Mouse (Mus musculus) megakaryocyte, embryonic 14.5 days (primary cell): Measurements from ENCODE around the gene Tbce. TPM values are rescaled to one million over a fixed set of nuclear protein-coding genes. Genes with fewer than 3 reads are reported as not detected.

Source experiments
- H3K27me3 ChIP-seq: replicated peaks from 2 replicates; pipeline ENCODE3; 2012; ENCODE audit warnings: inconsistent platforms
- H3K36me3 ChIP-seq: replicated peaks from 2 replicates; pipeline ENCODE3; 2012; ENCODE audit warnings: low read length, inconsistent platforms, mixed read lengths
- H3K4me1 ChIP-seq: 2 replicates; pipeline ENCODE4 v1.6.1; 2012; ENCODE audit warnings: inconsistent platforms
- H3K4me3 ChIP-seq: replicated peaks from 2 replicates; pipeline ENCODE3; 2012; ENCODE audit warnings: moderate library complexity, mild to moderate bottlenecking, inconsistent platforms
- H3K9me3 ChIP-seq: 2 replicates; pipeline ENCODE4 v1.6.1; 2012; ENCODE audit warnings: inconsistent platforms
- FLI1 ChIP-seq: IDR thresholded peaks from 2 replicates; pipeline ENCODE4 v1.6.1; 2012; ENCODE audit warnings: low read length, inconsistent platforms, mixed read lengths
- GATA1 ChIP-seq: IDR thresholded peaks from 3 replicates; pipeline ENCODE4 v1.6.1; 2012; ENCODE audit warnings: mixed read lengths, low read length, inconsistent platforms, borderline replicate concordance
- polyA plus RNA-seq: library from polyadenylated mRNA; stranded (reverse); fragments of >175 nt; gene quantifications from 2 replicates; pipeline ENCODE4 v1.2.3, GENCODE M21; 2012; ENCODE audit warnings: low replicate concordance; ENCODE audit not compliant: insufficient read depth

The Tbce gene
- polyA plus RNA-seq, 1 experiment = 1.3 TPM

DNA sequence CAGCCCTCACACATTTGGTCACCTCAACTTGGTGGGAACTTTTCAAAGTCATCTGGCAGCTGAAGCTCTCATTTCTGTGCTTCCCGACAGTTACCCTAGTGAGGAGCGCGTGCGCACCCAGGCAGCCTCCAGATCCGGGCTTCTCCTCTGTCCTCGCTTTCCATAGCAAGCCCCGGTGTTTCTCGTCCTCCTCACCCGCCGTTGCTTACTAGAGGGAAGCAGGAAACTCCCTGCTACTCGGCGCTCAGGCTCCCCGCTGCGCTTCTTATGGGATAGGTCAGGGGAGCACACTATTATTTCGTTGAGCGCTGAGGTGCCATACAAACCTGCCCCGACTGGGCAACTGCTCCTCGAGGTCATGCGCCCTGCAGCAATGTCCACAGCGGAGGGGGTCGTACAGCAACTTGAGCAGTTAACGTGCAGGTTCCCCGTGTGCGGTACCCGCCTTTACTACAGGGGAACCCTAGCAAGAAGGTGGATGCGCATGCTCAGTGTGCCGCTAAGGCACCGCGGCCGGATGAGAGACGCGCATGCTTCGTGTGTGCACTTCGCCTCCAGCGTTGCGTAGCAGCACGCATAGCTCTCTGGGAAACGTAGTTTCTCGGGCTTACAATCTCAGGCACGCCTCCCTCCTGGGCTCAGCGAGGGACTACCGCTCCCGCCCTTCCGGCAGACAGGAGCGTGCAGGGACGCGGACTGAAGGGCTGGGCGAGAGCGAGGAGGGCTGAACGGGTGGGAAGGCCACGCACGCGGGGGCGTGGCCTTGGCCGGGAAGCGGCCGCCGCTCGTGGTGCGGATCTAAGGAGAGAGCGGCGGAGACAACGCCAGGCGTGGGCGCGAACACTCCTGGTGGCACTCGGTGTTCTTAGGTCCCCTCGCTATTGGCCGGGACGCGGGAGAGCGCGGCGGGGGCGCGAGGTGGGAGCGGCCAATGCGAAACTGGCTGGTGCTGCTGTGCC is 85.3 kb downstream of the Tbce start, which contains the start of gene B3galnt2:
Gene B3galnt2 (plus strand): TSS at position 596 of the 959 bp plus-strand sequence.
- TF ChIP-seq FLI1 = peak; percentile 74
- no peak for TF ChIP-seq GATA1
- H3K4me1 ChIP-seq = peaks cover 44% of the 10 kb centered on the region
- H3K27me3 ChIP-seq = no peaks in the 10 kb centered on the region
- peaks cover 30% of the 10 kb centered on the region for H3K36me3 ChIP-seq
- peak within 1 kb of the TSS; percentile 100 for H3K4me3 ChIP-seq
- H3K9me3 ChIP-seq = peaks cover 9% of the 10 kb centered on the region; the same call in 1 of the 2 replicates

Other genes starting within 250 kb of the Tbce start
- 7.6 and 47.3 TPM in 2 replicates for gene B3galnt2, start 85.2 kb downstream of the Tbce start, polyA plus RNA-seq
- 0.73 and 3.9 TPM in 2 replicates for gene Arid4b, start 23.6 kb upstream of the Tbce start, polyA plus RNA-seq
- gene Ggps1, start 23.9 kb upstream of the Tbce start, polyA plus RNA-seq = 2.2 TPM in 1 of 2 replicates, not detected in the other